Mouse (Mus musculus): ENCODE data around the gene Slc45a1. TPM values are rescaled to one million over a fixed set of nuclear protein-coding genes. Genes with fewer than 3 reads are reported as not detected.
A peak's percentile ranks its signal among the peaks of the same experiment; 100 is the strongest.

Slc45a1 gene
- polyA plus RNA-seq, 1 experiment from 2014 or later: 0.86 TPM

- DNase-seq (ENCODE audit: low spot score): no peak
- no peak for ATAC-seq (replicated peaks; ENCODE audit: insufficient number of reproducible peaks, low FRiP score, low TSS enrichment, low read depth)
- Histone ChIP-seq H3K9me3 (replicated peaks; ENCODE audit: control insufficient read depth, low read length) (no peaks in the 10 kb centered on the region), H3K9ac (replicated peaks; ENCODE audit: low read length) (no peak overlapping the region), H3K4me3 (ENCODE audit: low read depth, low read length) (no peak overlapping the region), H3K36me3 (replicated peaks; ENCODE audit: control insufficient read depth, insufficient read depth, low read depth, low read length) (no peaks in the 10 kb centered on the region), H3K27ac (replicated peaks; ENCODE audit: low read depth, low read length) (no peak overlapping the region), H3K4me1 (ENCODE audit: control insufficient read depth, insufficient read depth, low read length) (no peaks in the 10 kb centered on the region), H3K4me2 (ENCODE audit: low read depth, low read length) (no peak overlapping the region), H3K27me3 (ENCODE audit: control insufficient read depth, insufficient read depth, low read length) (no peaks in the 10 kb centered on the region)
Observed at GRCm38 (mm10) chr4:150686538-150686937, 34.6 kb upstream of the Slc45a1 start.

GRCm38 (mm10) chr4:150685778-150686493, 34.0 kb upstream of the Slc45a1 start:
- Histone ChIP-seq H3K4me2 (ENCODE audit: low read depth, low read length) (no peak overlapping the region), H3K9me3 (replicated peaks; ENCODE audit: control insufficient read depth, low read length) (no peaks in the 10 kb centered on the region), H3K4me1 (ENCODE audit: control insufficient read depth, insufficient read depth, low read length) (no peaks in the 10 kb centered on the region), H3K27ac (replicated peaks; ENCODE audit: low read depth, low read length) (no peak overlapping the region), H3K27me3 (ENCODE audit: control insufficient read depth, insufficient read depth, low read length) (no peaks in the 10 kb centered on the region), H3K9ac (replicated peaks; ENCODE audit: low read length) (no peak overlapping the region), H3K4me3 (ENCODE audit: low read depth, low read length) (no peak overlapping the region), H3K36me3 (replicated peaks; ENCODE audit: control insufficient read depth, insufficient read depth, low read depth, low read length) (no peaks in the 10 kb centered on the region)
- DNase-seq (ENCODE audit: low spot score): no peak
- ATAC-seq (replicated peaks; ENCODE audit: insufficient number of reproducible peaks, low FRiP score, low TSS enrichment, low read depth): no peak
- 56% methylated on average over 8 of the region's 8 CpGs for WGBS

- ATAC-seq (replicated peaks; ENCODE audit: insufficient number of reproducible peaks, low FRiP score, low TSS enrichment, low read depth) (no peak), DNase-seq (ENCODE audit: low spot score) (no peak)
- no peak overlapping the region for H3K4me3 ChIP-seq (ENCODE audit: low read depth, low read length)
- no peaks in the 10 kb centered on the region for H3K36me3 ChIP-seq (replicated peaks; ENCODE audit: control insufficient read depth, insufficient read depth, low read depth, low read length)
- no peak overlapping the region for H3K4me2 ChIP-seq (ENCODE audit: low read depth, low read length)
- WGBS: 51% methylated on average over 15 of the region's 15 CpGs
- no peak overlapping the region for H3K27ac ChIP-seq (replicated peaks; ENCODE audit: low read depth, low read length)
- H3K9me3 ChIP-seq (replicated peaks; ENCODE audit: control insufficient read depth, low read length): no peaks in the 10 kb centered on the region
- H3K27me3 ChIP-seq (ENCODE audit: control insufficient read depth, insufficient read depth, low read length): no peaks in the 10 kb centered on the region
- H3K9ac ChIP-seq (replicated peaks; ENCODE audit: low read length): no peak overlapping the region
- no peaks in the 10 kb centered on the region for H3K4me1 ChIP-seq (ENCODE audit: control insufficient read depth, insufficient read depth, low read length)
Observed at GRCm38 (mm10) chr4:150685043-150685777, 33.2 kb upstream of the Slc45a1 start.

- Histone ChIP-seq H3K27me3 (ENCODE audit: control insufficient read depth, insufficient read depth, low read length) (no peaks in the 10 kb centered on the region), H3K4me1 (ENCODE audit: control insufficient read depth, insufficient read depth, low read length) (no peaks in the 10 kb centered on the region), H3K4me3 (ENCODE audit: low read depth, low read length) (no peak overlapping the region), H3K27ac (replicated peaks; ENCODE audit: low read depth, low read length) (no peak overlapping the region), H3K9me3 (replicated peaks; ENCODE audit: control insufficient read depth, low read length) (no peaks in the 10 kb centered on the region), H3K9ac (replicated peaks; ENCODE audit: low read length) (no peak overlapping the region), H3K4me2 (ENCODE audit: low read depth, low read length) (no peak overlapping the region), H3K36me3 (replicated peaks; ENCODE audit: control insufficient read depth, insufficient read depth, low read depth, low read length) (no peaks in the 10 kb centered on the region)
- 74% methylated on average over 5 of the region's 5 CpGs for WGBS
- DNase-seq (ENCODE audit: low spot score) (no peak), ATAC-seq (replicated peaks; ENCODE audit: insufficient number of reproducible peaks, low FRiP score, low TSS enrichment, low read depth) (no peak)
Observed at GRCm38 (mm10) chr4:150680373-150680772, 28.4 kb upstream of the Slc45a1 start.

GRCm38 (mm10) chr4:150678789-150679188, 26.8 kb upstream of the Slc45a1 start:
- no peak for ATAC-seq (replicated peaks; ENCODE audit: insufficient number of reproducible peaks, low FRiP score, low TSS enrichment, low read depth)
- Histone ChIP-seq H3K9me3 (replicated peaks; ENCODE audit: control insufficient read depth, low read length) (no peaks in the 10 kb centered on the region), H3K4me3 (ENCODE audit: low read depth, low read length) (no peak overlapping the region), H3K4me1 (ENCODE audit: control insufficient read depth, insufficient read depth, low read length) (no peaks in the 10 kb centered on the region), H3K9ac (replicated peaks; ENCODE audit: low read length) (no peak overlapping the region), H3K27me3 (ENCODE audit: control insufficient read depth, insufficient read depth, low read length) (no peaks in the 10 kb centered on the region), H3K36me3 (replicated peaks; ENCODE audit: control insufficient read depth, insufficient read depth, low read depth, low read length) (no peaks in the 10 kb centered on the region), H3K4me2 (ENCODE audit: low read depth, low read length) (no peak overlapping the region), H3K27ac (replicated peaks; ENCODE audit: low read depth, low read length) (no peak overlapping the region)
- WGBS: 96% methylated on average over 20 of the region's 20 CpGs
- no peak for DNase-seq (ENCODE audit: low spot score)

GRCm38 (mm10) chr4:150677846-150678224, 25.9 kb upstream of the Slc45a1 start:
- Histone ChIP-seq H3K27me3 (ENCODE audit: control insufficient read depth, insufficient read depth, low read length) (no peaks in the 10 kb centered on the region), H3K9me3 (replicated peaks; ENCODE audit: control insufficient read depth, low read length) (no peaks in the 10 kb centered on the region), H3K4me3 (ENCODE audit: low read depth, low read length) (no peak overlapping the region), H3K27ac (replicated peaks; ENCODE audit: low read depth, low read length) (no peak overlapping the region), H3K4me1 (ENCODE audit: control insufficient read depth, insufficient read depth, low read length) (no peaks in the 10 kb centered on the region), H3K4me2 (ENCODE audit: low read depth, low read length) (no peak overlapping the region), H3K36me3 (replicated peaks; ENCODE audit: control insufficient read depth, insufficient read depth, low read depth, low read length) (no peaks in the 10 kb centered on the region), H3K9ac (replicated peaks; ENCODE audit: low read length) (no peak overlapping the region)
- peak; percentile 39; the same call in 1 of the 2 replicates for ATAC-seq (replicated peaks; ENCODE audit: insufficient number of reproducible peaks, low FRiP score, low TSS enrichment, low read depth)
- 37% methylated on average over 4 of the region's 4 CpGs for WGBS
- DNase-seq (ENCODE audit: low spot score): no peak

- DNase-seq (ENCODE audit: low spot score): peak; percentile 21
Observed at GRCm38 (mm10) chr4:150677126-150677845, 25.3 kb upstream of the Slc45a1 start.

GRCm38 (mm10) chr4:150676029-150676428, 24.1 kb upstream of the Slc45a1 start:
- no peaks in the 10 kb centered on the region for H3K27me3 ChIP-seq (ENCODE audit: control insufficient read depth, insufficient read depth, low read length)
- DNase-seq (ENCODE audit: low spot score) (no peak), ATAC-seq (replicated peaks; ENCODE audit: insufficient number of reproducible peaks, low FRiP score, low TSS enrichment, low read depth) (no peak)
- 87% methylated on average over 13 of the region's 13 CpGs for WGBS
- no peak overlapping the region for H3K27ac ChIP-seq (replicated peaks; ENCODE audit: low read depth, low read length)
- no peak overlapping the region for H3K4me3 ChIP-seq (ENCODE audit: low read depth, low read length)
- H3K9me3 ChIP-seq (replicated peaks; ENCODE audit: control insufficient read depth, low read length): no peaks in the 10 kb centered on the region
- H3K9ac ChIP-seq (replicated peaks; ENCODE audit: low read length): no peak overlapping the region
- H3K4me2 ChIP-seq (ENCODE audit: low read depth, low read length): no peak overlapping the region
- no peaks in the 10 kb centered on the region for H3K36me3 ChIP-seq (replicated peaks; ENCODE audit: control insufficient read depth, insufficient read depth, low read depth, low read length)
- no peaks in the 10 kb centered on the region for H3K4me1 ChIP-seq (ENCODE audit: control insufficient read depth, insufficient read depth, low read length)

More at GRCm38 (mm10) chr4:150677126-150677845, 25.3 kb upstream of the Slc45a1 start:
- ATAC-seq (replicated peaks; ENCODE audit: insufficient number of reproducible peaks, low FRiP score, low TSS enrichment, low read depth): no peak; the same call in 1 of the 2 replicates
- Histone ChIP-seq H3K9me3 (replicated peaks; ENCODE audit: control insufficient read depth, low read length) (no peaks in the 10 kb centered on the region), H3K4me1 (ENCODE audit: control insufficient read depth, insufficient read depth, low read length) (no peaks in the 10 kb centered on the region), H3K9ac (replicated peaks; ENCODE audit: low read length) (no peak overlapping the region), H3K27ac (replicated peaks; ENCODE audit: low read depth, low read length) (no peak overlapping the region), H3K4me3 (ENCODE audit: low read depth, low read length) (no peak overlapping the region), H3K27me3 (ENCODE audit: control insufficient read depth, insufficient read depth, low read length) (no peaks in the 10 kb centered on the region), H3K4me2 (ENCODE audit: low read depth, low read length) (no peak overlapping the region), H3K36me3 (replicated peaks; ENCODE audit: control insufficient read depth, insufficient read depth, low read depth, low read length) (no peaks in the 10 kb centered on the region)
- WGBS: 32% methylated on average over 10 of the region's 10 CpGs
